Comparison of ENCODE assay signal across 1 mouse cellular context in the genomic region with DNA sequence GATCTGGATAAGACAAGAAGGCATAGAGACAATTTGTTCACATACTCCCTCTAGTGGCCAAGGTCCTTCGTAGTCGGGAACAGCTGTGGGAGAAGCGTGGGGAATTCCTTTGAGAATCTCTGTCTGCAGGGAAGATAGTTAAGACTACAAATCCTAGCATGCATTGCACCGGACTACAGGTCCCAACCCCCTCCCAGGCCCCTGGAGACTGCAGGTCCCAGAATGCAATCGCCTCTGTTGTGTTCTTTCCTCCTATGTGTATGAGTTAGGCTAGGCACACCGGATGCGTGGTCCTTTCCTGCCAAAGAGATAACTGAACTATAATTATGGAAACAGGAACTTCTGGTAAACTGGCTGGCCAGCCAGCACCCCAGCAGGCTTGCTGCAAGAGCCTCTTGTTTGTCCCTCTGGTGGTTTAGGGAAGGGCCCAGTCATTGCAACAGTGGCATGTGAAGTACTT.
A peak's percentile ranks its signal among the peaks of the same experiment; 100 is the strongest.
TF ChIP-seq lines count a peak whose summit lies in the region.

No protein-coding gene starts in this region.

TF ChIP-seq in MEL, 35 proteins besides CTCF, POLR2A, EP300 and RAD21:
- TF ChIP-seq ZNF384 (IDR thresholded peaks at IDR 0.05; ENCODE audit: low read depth, low read length) (no peak), JUND (IDR thresholded peaks at IDR 0.05; ENCODE audit: low read depth, low read length) (no peak), TBP (IDR thresholded peaks at IDR 0.05; ENCODE audit: low read depth, low read length) (peak; percentile 90), POLR2AphosphoS5 (IDR thresholded peaks at IDR 0.05; ENCODE audit: borderline replicate concordance, low read depth, low read length) (no peak), ZKSCAN1 (IDR thresholded peaks at IDR 0.05; ENCODE audit: low read depth, low read length) (no peak), NRF1 (IDR thresholded peaks at IDR 0.05; ENCODE audit: insufficient read depth, low read depth, low read length, poor library complexity, severe bottlenecking) (peak; percentile 47; the same call in 1 of the 2 replicates), CHD2 (IDR thresholded peaks at IDR 0.05; ENCODE audit: low read length) (peak; percentile 84), USF2 (IDR thresholded peaks at IDR 0.05; ENCODE audit: borderline replicate concordance in 1 of 2, insufficient read depth in 1 of 2, low read depth in 1 of 2, low read length in 2 of 2) (no peak), E2F4 (IDR thresholded peaks at IDR 0.05; ENCODE audit: borderline replicate concordance, low read depth, low read length) (no peak), NELFE (IDR thresholded peaks at IDR 0.05; ENCODE audit: low read depth, low read length) (peak; percentile 68), ZC3H11A (IDR thresholded peaks at IDR 0.05; ENCODE audit: low read depth, low read length) (no peak), MAX (IDR thresholded peaks at IDR 0.05; ENCODE audit: low read length) (peak; percentile 74), ETS1 (IDR thresholded peaks at IDR 0.05; ENCODE audit: low read depth, low read length) (peak; percentile 93), HCFC1 (IDR thresholded peaks at IDR 0.05; ENCODE audit: low read depth, low read length) (peak; percentile 100), ELF1 (IDR thresholded peaks at IDR 0.05; ENCODE audit: low read depth, low read length) (peak; percentile 88), GABPA (IDR thresholded peaks at IDR 0.05; ENCODE audit: low read depth, low read length) (no peak; the same call in 1 of the 2 replicates), KAT2A (conservative IDR thresholded peaks at IDR 0.05; ENCODE audit: low read depth, low read length) (peak; percentile 99), MEF2A (IDR thresholded peaks at IDR 0.05; ENCODE audit: extremely low read depth, insufficient replicate concordance, low read depth, low read length, poor library complexity, severe bottlenecking) (peak; percentile 96), TAL1 (IDR thresholded peaks at IDR 0.05; ENCODE audit: low read length) (peak; percentile 84), SMC3 (IDR thresholded peaks at IDR 0.05; ENCODE audit: low read depth, low read length) (peak; percentile 48; the same call in 1 of the 2 replicates), MYB (IDR thresholded peaks at IDR 0.05; ENCODE audit: low read depth, low read length) (peak; percentile 33; the same call in 1 of the 2 replicates), POLR2AphosphoS2 (IDR thresholded peaks at IDR 0.05; ENCODE audit: low read length) (no peak), GATA1 (IDR thresholded peaks at IDR 0.05; ENCODE audit: low read depth, low read length) (peak; percentile 93), CHD1 (IDR thresholded peaks at IDR 0.05; ENCODE audit: low read depth, low read length) (0 out of 2 replicates have a peak, but pooled peaks have one; percentile 36), TCF12 (IDR thresholded peaks at IDR 0.05; ENCODE audit: low read depth, low read length) (peak; percentile 88), BHLHE40 (IDR thresholded peaks at IDR 0.05; ENCODE audit: borderline replicate concordance, low read depth, low read length) (peak; percentile 77), MYC (IDR thresholded peaks at IDR 0.05; ENCODE audit: low read depth, low read length) (peak; percentile 94), MXI1 (IDR thresholded peaks at IDR 0.05; ENCODE audit: low read depth, low read length) (peak; percentile 81; the same call in 1 of the 2 replicates), RCOR1 (IDR thresholded peaks at IDR 0.05; ENCODE audit: low read depth, low read length) (peak; percentile 81), ZMIZ1 (IDR thresholded peaks at IDR 0.05; ENCODE audit: low read depth, low read length) (no peak), USF1 (IDR thresholded peaks at IDR 0.05; ENCODE audit: low read depth, low read length) (peak; percentile 55), SIN3A (IDR thresholded peaks at IDR 0.05; ENCODE audit: low read length) (peak; percentile 99), UBTF (IDR thresholded peaks at IDR 0.05; ENCODE audit: borderline replicate concordance, insufficient read depth, low read depth, low read length) (no peak), MAZ (IDR thresholded peaks at IDR 0.05; ENCODE audit: low read depth, low read length) (peak; percentile 46; the same call in 1 of the 2 replicates), MAFK (IDR thresholded peaks at IDR 0.05; ENCODE audit: borderline replicate concordance, low read depth, low read length) (no peak)
